Mouse (Mus musculus): ENCODE results near the gene Pop4. TPM values are rescaled to one million over a fixed set of nuclear protein-coding genes. Genes with fewer than 3 reads are reported as not detected.

The Pop4 gene
- total and polyA plus RNA-seq, 3 experiments = 33.5 to 50.0 TPM; not detected in 1

Other genes starting within 250 kb of the Pop4 start
- gene Uri1, start 247.9 kb downstream of the Pop4 start, total RNA-seq (2012; rRNA removed) = 28.4 and 29.2 TPM in 2 replicates
- gene Uri1, start 247.9 kb downstream of the Pop4 start, polyA plus RNA-seq (2012; ENCODE audit: insufficient read depth in 1 of 2, insufficient read length in 2 of 2, low read depth in 1 of 2, low replicate concordance in 2 of 2, missing spikeins in 1 of 2) = 10 to 100 TPM in 1 of 2 experiments, not detected in 1; 36.0 TPM
- gene Ccne1, start 163.9 kb downstream of the Pop4 start, total RNA-seq (2012; rRNA removed) = 48.5 and 53.1 TPM in 2 replicates
- 100 to 1,000 TPM in 1 of 2 experiments, 10 to 100 TPM in 1; 78.0 to 321 TPM for gene Ccne1, start 163.9 kb downstream of the Pop4 start, polyA plus RNA-seq (2012; ENCODE audit: insufficient read depth in 1 of 2, insufficient read length in 2 of 2, low read depth in 1 of 2, low replicate concordance in 2 of 2, missing spikeins in 1 of 2)
- 9.0 and 10.2 TPM in 2 replicates for gene 1600014C10Rik, start 88.2 kb downstream of the Pop4 start, total RNA-seq (2012; rRNA removed)
- 10 to 100 TPM in 1 of 2 experiments, not detected in 1; 14.7 TPM for gene 1600014C10Rik, start 88.2 kb downstream of the Pop4 start, polyA plus RNA-seq (2012; ENCODE audit: insufficient read depth in 1 of 2, insufficient read length in 2 of 2, low read depth in 1 of 2, low replicate concordance in 2 of 2, missing spikeins in 1 of 2)
- 0.85 and 0.89 TPM in 2 replicates for gene Plekhf1, start 43.4 kb downstream of the Pop4 start, total RNA-seq (2012; rRNA removed)
- 1 to 10 TPM in 1 of 2 experiments, not detected in 1; 1.7 TPM for gene Plekhf1, start 43.4 kb downstream of the Pop4 start, polyA plus RNA-seq (2012; ENCODE audit: insufficient read depth in 1 of 2, insufficient read length in 2 of 2, low read depth in 1 of 2, low replicate concordance in 2 of 2, missing spikeins in 1 of 2)